Mouse (Mus musculus) mesoderm, embryonic 11.5 days (tissue): ENCODE measurements at regions not wholly inside any gene's neighbourhood (a gene's known extent, or its start where the extent isn't known, plus 50 kb on each side); places are given as distances from the start of the nearest gene placed in this dataset.
"Not testable (repeated sequence)": the region's sequence is repeated elsewhere in the genome, so short reads cannot be mapped to it uniquely, and the experiment has no call there.

ENCODE experiments used
- DNase-seq: peaks from one replicate; pipeline ENCODE4 v3.0.0-alpha.2; 2012; ENCODE audit warnings: low read depth, low spot score

DNA sequence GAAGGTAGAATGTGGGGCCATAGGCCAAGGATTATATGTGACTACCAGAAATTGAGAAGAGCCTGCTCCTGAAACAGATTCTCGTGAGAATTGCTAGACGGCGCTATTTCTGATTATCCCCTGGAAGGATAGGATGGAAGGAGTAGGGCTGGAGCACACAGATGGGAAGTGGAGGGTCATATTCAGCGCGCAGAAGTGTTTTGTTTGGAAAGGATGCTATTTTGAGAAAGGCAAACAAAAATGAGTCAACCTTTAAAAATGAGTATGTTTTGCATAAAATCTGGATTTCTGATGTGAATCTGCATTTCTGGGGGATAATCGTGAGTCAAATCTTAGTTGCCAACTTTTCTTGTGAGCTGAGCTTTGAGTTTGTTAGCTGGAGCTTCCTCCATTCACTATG lies 58.1 kb upstream of the Fshb start:
- no peak for DNase-seq

DNA sequence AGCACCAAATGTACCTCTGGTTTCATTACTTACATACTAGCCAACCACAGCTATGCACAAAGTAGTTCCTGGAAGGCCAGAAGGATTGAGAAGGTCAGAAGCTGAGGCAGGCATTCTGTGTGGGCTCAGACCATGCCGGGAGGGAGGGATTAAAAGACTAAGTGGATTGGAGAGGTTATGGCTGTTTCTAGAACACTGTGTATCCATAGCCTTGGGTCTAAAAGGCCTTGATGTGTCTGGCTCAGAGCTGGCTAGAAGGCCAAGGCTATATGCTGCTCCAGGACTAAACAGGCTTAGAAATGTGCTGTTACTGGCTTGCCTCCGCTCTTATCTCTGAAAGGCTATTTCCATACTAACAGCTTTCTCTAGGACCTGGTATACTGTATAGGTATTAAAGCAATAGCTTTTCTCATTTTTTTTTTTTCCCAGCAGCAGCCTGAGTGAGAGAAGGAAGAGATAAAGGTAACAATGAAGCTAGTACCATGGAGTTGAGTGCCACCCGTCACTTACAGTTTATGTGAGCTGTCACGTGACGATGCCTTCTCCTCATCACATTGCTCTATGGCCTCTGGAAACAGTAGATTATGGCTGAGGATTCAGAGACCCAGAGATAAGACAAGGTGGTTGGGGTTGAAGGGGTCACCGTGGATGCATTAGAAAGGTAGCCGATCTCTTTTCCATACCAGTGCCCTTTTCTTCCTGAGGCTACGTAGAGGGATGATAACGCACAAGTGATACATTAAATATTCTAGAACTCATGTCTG lies 59.4 kb upstream of the Fshb start:
- DNase-seq = no peak

DNA sequence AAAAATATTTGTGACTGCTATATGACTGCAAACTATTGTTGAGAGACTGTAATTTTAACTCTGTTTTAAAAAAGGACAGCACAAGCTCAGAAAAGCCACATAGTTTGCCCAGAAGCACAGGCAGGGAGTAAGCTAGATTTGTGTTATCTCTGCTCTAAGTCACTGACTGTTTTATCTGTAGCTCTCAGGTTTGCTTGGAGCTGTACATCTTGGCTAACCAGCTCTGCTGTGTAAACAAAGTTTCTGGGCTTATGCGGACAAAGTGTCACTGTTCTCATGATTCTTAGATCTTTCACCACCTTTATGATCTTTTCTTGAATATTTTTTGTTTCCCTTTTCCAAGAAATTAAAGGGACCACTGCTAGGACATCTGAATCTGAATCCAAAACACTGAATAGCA lies 60.2 kb upstream of the Fshb start:
- DNase-seq = no peak

DNA sequence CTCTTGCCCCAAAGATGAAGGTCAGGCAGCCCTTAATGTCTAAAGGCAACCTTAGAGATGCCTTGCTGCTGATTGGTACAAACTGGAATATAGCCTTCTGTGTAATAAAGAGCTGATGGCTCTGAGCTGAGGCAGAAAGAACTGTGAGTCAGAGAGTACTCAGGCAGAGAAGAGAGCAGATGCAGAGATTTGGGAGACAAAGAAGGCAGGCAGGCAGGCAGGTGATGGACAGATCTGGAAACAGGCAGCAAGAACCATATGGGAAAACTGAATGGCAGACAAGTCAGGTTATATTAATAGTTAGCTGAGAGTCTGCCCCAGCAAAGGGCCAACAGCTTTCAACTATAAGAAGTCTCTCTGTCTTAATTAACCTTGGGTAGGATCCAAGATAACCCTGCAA lies 73.7 kb upstream of the Fshb start:
- no peak for DNase-seq

DNA sequence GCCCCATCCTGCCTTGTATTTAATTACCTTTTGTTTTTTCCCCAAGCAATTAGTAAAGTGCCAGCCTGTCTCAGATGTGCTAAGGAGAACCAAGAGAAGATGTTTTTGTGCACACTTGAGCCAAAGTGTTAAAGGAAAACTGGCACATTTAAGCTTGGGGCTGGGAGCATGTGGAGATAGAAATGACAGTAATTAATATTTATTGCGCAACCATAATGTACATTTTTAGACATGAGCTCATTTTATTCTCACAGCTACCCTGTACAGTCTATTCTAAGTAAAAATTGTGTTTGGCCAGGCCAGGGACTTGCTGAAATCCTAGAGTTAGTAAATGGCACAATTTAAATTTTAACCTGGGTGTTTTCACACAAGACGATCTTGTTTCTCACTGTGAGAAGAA lies 89.9 kb upstream of the Fshb start:
- DNase-seq = no peak

DNA sequence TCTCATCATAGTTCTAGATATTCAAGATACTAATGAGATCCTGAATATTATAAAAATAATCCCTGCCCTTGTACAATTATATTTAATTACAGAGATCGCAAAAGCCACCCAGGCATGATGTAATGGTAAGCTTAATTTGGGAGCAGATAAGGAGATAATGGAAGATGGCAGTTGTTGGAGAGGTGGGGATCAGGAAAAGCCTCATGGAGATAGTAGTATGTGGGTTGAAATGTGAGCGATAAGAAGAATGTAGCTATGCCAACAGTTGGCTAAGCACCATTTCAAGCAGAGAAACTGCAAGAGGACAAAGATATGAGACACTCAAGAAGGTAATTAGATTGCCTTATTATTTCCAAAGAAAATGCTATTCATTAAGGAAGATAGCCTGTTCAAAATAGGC lies 90.4 kb upstream of the Fshb start:
- no peak for DNase-seq

DNA sequence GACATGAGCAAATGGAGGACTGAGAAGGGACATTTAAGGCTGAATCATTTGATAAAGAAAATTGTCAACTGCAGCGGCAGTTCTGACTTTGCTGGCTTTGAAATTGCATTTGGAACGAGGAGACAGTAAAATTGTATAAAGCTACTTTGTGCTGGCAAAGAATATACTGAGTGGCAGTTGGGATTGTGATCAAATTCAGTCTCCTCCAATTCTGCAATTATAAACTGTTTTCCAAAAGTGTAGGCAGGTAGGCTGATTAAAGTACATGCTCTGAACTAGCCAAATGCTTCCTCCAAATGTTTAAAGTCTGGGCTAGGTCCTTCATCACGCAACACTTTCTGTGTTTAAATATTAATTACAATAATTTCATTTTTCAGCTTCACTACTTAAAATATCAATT lies 90.9 kb upstream of the Fshb start:
- no peak for DNase-seq

DNA sequence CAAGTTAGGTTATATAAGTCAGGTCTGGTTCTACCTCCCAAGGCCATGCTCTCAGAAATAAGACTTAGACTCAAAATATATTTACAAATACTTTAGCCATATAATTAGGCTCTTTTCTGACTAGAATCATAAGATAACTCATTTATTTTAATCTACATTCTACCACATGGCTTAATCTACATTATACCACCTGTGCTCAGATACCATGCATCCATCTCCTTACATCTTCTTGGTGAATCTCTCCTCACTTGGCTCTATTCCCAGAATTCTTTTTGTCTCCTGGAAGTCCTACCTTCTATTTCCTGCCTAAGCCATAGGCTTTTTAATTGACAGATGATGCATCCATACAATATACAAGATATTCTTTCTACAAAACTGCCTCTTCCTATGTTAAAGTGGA lies 92.4 kb upstream of the Fshb start:
- no peak for DNase-seq

DNA sequence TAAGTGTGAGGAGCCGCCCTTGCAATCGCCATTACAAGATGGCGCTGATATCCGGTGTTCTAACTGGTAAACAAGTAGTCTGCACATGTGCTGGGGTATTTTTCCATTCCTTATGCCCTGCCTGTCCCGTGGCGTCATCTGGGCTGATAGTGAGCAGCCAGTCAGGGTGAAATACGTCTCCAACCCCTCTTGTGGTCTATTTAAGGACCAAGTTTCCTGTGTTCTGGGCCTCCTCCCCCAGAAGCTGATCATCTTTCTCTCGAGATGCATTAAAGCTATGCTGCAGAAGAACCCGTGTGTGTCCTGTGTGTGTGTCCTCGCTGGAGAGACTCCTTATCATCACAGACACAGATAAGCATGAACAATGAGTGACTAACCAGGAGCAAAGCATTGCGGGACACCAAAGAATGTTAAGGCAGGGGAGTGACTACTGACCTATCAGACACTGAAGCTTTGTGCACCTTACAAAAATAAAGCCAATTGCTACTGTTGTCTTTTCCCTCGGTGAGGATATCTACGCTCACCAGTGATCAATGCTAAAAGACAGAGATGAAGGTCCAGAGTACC lies 99.5 kb upstream of the Fshb start:
- DNase-seq = not testable (repeated sequence)

DNA sequence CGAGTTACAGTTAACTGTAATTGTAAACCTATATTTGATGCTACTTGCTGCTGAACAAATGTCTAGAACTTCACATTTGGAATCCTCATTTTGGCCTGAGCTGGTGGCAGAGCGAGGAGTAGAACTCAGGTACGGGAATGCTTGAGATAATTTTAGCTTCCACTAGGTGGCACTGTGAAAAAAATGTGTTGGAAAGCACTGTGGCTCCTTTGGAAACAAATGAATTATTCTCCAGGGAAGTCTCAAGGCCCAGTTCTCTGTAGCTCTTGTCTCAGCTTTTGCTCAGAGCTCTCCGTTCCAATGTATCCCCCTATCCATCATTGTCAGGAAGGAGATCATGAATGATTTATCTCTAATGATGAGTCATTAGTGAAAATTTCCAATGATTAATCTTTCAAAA lies 114.7 kb upstream of the Kcna4 start:
- peak; percentile 33 for DNase-seq

DNA sequence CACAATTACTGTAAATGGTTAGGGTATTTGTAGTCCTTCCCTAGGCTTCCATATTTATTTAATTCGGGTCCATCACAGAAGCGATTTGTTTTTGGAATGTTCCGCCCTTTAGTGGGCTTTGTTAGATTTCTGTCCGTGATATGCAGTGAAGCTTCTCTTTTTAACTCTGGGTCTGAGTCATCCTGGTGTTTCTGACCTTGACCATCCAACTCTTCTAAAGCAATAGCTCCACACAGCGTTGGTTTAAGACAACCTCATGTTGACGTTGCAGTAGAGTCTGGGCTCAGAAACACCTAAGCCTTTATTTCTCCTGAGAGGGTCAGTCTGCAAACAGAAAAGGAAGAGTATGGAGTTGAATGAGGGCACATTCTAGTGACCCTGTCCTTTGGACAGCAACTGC lies 107.4 kb upstream of the Kcna4 start:
- no peak for DNase-seq

DNA sequence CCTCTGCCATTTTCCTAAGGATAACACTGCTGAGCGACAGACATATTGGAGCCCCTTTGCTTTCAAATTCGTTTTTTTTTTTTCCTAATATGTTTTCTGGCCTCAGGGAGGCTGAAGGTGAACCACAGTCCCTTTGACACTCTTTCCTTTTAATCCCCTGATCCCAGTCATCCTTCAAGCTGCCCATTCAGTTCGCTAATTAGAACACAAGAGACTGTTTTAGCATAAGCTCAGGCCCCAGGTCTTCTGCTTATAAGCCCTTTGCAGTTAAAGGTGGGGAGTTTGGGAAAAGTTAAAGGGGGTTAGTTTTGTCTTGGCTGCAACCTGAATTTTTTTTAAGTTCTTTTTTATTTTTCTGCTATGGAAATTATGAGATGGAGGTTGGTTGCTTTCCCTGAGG lies 105.6 kb upstream of the Kcna4 start:
- no peak for DNase-seq

DNA sequence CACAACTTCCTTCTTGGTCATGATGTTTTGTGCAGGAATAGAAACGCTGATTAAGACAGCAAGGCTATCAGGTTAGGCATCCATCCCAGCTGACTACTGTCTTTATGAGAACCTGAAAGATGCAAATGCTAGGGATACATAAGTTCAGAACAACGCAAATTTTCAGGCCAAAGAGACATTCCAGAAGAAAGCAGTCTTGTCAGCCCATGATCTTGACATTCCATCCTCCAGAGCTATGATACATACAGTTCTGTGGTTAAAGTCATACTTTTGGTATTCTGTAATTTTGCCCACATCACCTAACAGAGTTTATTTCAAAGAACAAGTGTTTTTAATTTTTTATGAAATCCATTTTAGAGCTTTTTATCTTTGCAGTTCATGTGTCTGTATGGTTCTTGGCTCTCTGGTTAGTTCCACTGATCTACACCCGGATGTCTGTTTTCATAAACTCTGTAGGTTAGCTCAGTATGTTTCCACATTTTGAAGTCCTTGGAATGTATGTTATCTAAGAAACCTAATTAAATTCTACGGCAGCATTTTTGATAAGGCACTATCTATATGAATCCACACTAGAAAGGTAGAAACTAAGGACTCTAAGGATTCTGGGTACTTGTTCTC lies 88.5 kb upstream of the Kcna4 start:
- DNase-seq = no peak

DNA sequence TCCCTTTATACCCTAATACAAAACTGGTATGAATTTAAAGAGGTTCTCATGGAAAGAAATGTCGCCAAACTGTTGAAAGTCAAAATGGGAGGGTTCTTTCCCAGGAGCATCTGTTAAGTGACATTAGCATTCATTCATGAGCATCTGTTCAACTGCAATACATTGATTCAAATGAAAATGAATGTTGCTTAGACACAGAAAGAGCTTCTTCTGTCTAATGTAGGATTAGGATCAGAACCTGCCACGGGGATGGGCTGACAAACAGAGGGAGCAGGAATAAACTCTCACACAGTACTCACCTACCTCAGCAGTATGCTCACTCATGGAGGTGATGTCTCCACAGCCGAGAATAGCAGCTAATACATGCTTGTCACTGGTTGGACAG lies 88.0 kb upstream of the Kcna4 start:
- DNase-seq = no peak

DNA sequence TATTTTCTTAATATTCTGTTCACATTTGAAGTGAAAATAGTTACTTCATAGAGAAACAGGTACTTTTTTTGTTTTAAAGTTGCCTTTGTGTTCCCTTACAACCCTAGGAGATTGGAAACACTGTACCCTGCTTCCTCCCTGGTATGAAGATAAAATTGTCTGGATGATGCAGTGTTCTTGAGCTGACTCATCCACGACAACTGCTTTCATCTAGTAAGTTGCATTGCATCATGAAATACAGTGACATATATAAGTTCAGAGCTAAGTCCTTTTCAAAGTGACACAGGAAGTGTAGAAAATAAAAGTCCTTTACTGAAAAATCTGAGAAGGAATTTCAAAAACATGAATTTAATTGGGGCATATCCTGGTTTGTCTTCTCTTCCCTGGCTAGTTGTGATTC lies 68.9 kb upstream of the Kcna4 start:
- no peak for DNase-seq

DNA sequence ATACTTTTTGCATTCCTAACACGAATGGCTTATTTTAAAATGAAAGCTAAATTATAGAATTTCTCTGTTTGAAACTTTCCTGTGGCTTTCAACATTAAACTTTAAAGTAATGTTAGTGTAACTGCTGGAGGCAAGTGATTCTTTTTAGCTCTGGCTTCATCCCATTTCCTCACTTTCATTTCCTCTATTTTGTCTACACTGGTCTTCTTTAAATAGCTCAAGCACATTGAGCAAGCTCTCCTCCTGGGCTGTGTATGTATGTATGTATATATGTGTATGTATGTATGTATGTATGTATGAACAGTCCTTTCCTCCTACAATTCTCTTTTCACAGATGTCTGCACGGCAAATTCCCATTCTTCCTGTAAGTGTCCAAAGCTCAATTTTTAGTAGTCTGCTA lies 65.8 kb upstream of the Kcna4 start:
- DNase-seq = no peak

DNA sequence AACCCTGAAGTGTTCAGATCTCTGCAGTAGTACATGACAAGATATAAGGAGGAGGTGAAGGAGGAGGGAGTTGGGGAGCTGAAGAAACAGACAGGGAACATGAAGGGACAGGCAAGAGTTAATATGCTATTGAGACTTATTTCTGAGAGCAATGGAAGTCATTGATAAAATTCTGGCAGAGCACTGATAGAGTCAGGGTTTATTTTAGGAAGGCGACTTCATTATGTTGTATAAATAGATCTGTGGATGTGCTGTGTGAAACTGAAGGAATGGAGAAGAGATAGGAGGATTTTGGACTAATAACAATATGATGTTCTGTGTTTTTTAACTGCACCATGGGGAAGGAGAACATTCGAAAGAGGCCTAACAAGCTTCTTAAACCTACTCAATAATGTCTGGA lies 63.0 kb upstream of the Kcna4 start:
- DNase-seq = no peak

DNA sequence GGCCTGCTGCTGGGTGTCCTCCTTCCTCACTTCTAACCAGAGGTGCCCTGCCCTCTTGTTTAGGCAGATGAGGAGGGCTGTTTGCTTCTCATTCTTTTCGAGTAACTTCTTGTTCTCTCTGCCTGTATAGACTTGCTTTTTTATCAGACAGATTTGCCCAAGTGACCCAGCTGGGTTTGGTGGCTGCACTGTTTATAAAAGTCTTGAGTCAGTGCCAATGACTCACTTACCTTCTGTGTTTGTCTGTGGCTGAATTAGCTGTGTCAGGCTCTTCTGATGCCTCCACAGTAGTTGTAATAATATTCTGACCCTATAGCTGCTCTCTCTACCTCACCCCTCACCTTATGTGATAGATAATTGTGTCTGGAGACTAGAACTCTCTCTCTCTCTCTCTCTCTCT lies 62.2 kb upstream of the Kcna4 start:
- DNase-seq = no peak

DNA sequence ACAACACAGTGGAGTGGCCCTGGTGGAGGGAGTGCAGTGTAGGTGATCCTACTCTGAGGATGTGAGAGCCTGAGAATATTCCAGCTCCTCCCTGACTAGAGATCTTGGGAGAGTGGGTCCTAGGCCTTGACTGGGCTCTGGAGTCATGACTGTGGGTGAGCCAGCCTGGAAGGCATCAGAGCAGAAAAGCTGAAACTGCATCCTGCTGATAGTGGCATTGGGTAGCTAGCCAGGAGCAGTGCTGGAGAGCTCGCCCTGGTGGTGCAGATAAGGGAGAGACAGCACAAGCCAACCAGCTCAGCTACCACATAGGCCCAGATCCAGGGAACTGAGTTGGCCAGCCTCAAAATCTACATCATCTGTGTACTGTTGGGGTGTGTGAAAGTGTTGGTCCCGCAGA lies 58.8 kb upstream of the Kcna4 start:
- no peak for DNase-seq

DNA sequence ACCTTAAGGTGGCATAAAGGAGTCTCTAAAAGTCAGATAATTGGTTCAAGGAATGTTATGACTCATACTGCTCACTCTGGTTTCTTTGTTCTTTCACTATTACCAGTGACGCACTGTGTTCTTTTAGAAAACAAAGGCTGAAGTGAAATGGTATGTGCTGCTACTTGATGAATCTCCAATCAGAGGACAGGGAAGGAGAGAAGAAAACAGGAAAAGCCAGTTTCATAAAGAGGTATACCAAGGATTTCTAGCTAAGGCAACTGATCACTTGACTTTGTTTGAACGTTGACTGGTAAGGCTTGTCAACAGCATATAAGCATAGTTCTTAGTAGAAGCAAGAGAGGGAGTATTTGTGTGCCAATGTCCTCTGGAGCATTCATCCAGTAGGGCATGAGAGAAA lies 57.6 kb upstream of the Kcna4 start:
- DNase-seq = no peak
